Mouse (Mus musculus) limb, embryonic 10.5 days (tissue): ENCODE results near the gene Otulin. TPM values are rescaled to one million over a fixed set of nuclear protein-coding genes. Genes with fewer than 3 reads are reported as not detected.

Source experiments
- DNase-seq: peaks from one replicate; pipeline ENCODE4 v3.0.0-alpha.2; 2017; ENCODE audit warnings: low spot score
- H3K27ac ChIP-seq: fragments of 300-500 bp; sonication (generic); 2 replicates; pipeline ENCODE4 v1.5.1; 2016; ENCODE audit warnings: mild to moderate bottlenecking
- H3K27me3 ChIP-seq: fragments of 300-500 bp; sonication (generic); 2 replicates; pipeline ENCODE4 v1.6.1; 2016; ENCODE audit warnings: low read depth, mild to moderate bottlenecking; ENCODE audit not compliant: poor library complexity, severe bottlenecking
- H3K36me3 ChIP-seq: fragments of 300-500 bp; sonication (generic); 2 replicates; pipeline ENCODE4 v1.6.1; 2016; ENCODE audit warnings: mild to moderate bottlenecking, moderate library complexity
- H3K4me1 ChIP-seq: fragments of 300-500 bp; sonication (generic); 2 replicates; pipeline ENCODE4 v1.6.1; 2016
- H3K4me3 ChIP-seq: fragments of 300-500 bp; sonication (generic); 2 replicates; pipeline ENCODE4 v1.5.1; 2016; ENCODE audit warnings: mild to moderate bottlenecking, moderate library complexity
- H3K9me3 ChIP-seq: fragments of 300-500 bp; sonication (generic); replicated peaks from 2 replicates; pipeline ENCODE4 v1.6.1; 2016; ENCODE audit warnings: mild to moderate bottlenecking
- WGBS: fragments of 180-500 bp; shearing (Covaris S2); methylation state at CpG from one replicate; pipeline ENCODE4 v1.1.7; 2016; 5-methylcytosine and 5-hydroxymethylcytosine counted together
- polyA plus RNA-seq: library from polyadenylated mRNA; unstranded; fragments of >200 nt; fragmentation: Nextera tagmentation; extraction: Ambion mirVana; gene quantifications from 2 replicates; pipeline ENCODE4 v1.2.1, GENCODE M21; 2016

The Otulin gene
- polyA plus RNA-seq, 1 experiment from 2014 or later = 28.9 TPM

GRCm38 (mm10) chr15:27620475-27621185, 9.9 kb downstream of the Otulin start:
- Histone ChIP-seq H3K4me3 (no peak overlapping the region), H3K9me3 (no peaks in the 10 kb centered on the region), H3K27ac (no peak overlapping the region), H3K27me3 (no peaks in the 10 kb centered on the region), H3K4me1 (no peaks in the 10 kb centered on the region), H3K36me3 (peaks cover 71% of the 10 kb centered on the region)
- WGBS = 86% methylated on average over 6 of the region's 6 CpGs
- no peak for DNase-seq

GRCm38 (mm10) chr15:27619683-27620082, 10.8 kb downstream of the Otulin start:
- Histone ChIP-seq H3K9me3 (no peaks in the 10 kb centered on the region), H3K36me3 (peaks cover 71% of the 10 kb centered on the region), H3K4me3 (no peak overlapping the region), H3K27ac (no peak overlapping the region), H3K4me1 (no peaks in the 10 kb centered on the region), H3K27me3 (no peaks in the 10 kb centered on the region)
- no peak for DNase-seq
- 85% methylated on average over 3 of the region's 3 CpGs for WGBS

- Histone ChIP-seq H3K27ac (no peak overlapping the region), H3K9me3 (no peaks in the 10 kb centered on the region), H3K4me3 (no peak overlapping the region), H3K27me3 (no peaks in the 10 kb centered on the region), H3K4me1 (no peaks in the 10 kb centered on the region), H3K36me3 (peaks cover 78% of the 10 kb centered on the region)
- 82% methylated on average over 6 of the region's 6 CpGs for WGBS
- no peak for DNase-seq
These were observed 11.5 kb downstream of the Otulin start for GRCm38 (mm10) chr15:27618778-27619533.

- Histone ChIP-seq H3K9me3 (no peaks in the 10 kb centered on the region), H3K4me3 (no peak overlapping the region), H3K36me3 (peaks cover 65% of the 10 kb centered on the region), H3K27me3 (no peaks in the 10 kb centered on the region), H3K27ac (no peak overlapping the region), H3K4me1 (no peaks in the 10 kb centered on the region)
- no peak for DNase-seq
- 94% methylated on average over 3 of the region's 3 CpGs for WGBS
These were observed 13.3 kb downstream of the Otulin start for GRCm38 (mm10) chr15:27617227-27617626.

GRCm38 (mm10) chr15:27616159-27616558, 14.3 kb downstream of the Otulin start:
- H3K9me3 ChIP-seq = no peaks in the 10 kb centered on the region
- 94% methylated on average over 4 of the region's 4 CpGs for WGBS
- DNase-seq = no peak
- peaks cover 71% of the 10 kb centered on the region for H3K36me3 ChIP-seq
- no peaks in the 10 kb centered on the region for H3K4me1 ChIP-seq
- no peaks in the 10 kb centered on the region for H3K27me3 ChIP-seq
- no peak overlapping the region for H3K27ac ChIP-seq
- H3K4me3 ChIP-seq = no peak overlapping the region

DNA sequence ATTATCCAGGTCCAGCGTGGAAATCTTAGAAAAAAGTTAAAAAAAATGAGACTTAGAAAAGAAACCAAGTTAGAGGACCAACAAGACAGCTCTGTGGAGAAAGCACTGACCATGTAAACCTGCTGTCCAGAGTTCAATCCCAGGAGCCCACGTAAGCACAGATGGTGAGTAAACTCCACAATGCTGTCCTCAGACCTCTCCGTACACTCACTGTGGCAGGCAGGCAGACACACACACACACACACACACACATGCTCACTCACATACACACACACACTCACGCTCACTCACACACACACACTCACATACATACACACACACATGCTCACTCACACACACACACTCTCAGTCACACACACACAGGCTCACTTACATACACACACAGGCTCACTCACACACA, 17.2 kb downstream of the Otulin start:
- WGBS = 93% methylated on average over 4 of the region's 4 CpGs
- no peak overlapping the region for H3K4me3 ChIP-seq
- H3K4me1 ChIP-seq = no peaks in the 10 kb centered on the region
- H3K36me3 ChIP-seq = peaks cover 69% of the 10 kb centered on the region
- H3K27me3 ChIP-seq = no peaks in the 10 kb centered on the region
- H3K9me3 ChIP-seq = no peaks in the 10 kb centered on the region
- no peak for DNase-seq
- H3K27ac ChIP-seq = no peak overlapping the region

- Histone ChIP-seq H3K27ac (no peak overlapping the region), H3K4me3 (no peak overlapping the region), H3K36me3 (peaks cover 69% of the 10 kb centered on the region), H3K9me3 (no peaks in the 10 kb centered on the region), H3K4me1 (no peaks in the 10 kb centered on the region), H3K27me3 (no peaks in the 10 kb centered on the region)
- DNase-seq = peak; percentile 63
- WGBS = 66% methylated on average over 6 of the region's 6 CpGs
These were observed 17.8 kb downstream of the Otulin start for GRCm38 (mm10) chr15:27612533-27613221.

GRCm38 (mm10) chr15:27609554-27609953, 20.9 kb downstream of the Otulin start:
- DNase-seq = no peak
- Histone ChIP-seq H3K36me3 (peaks cover 68% of the 10 kb centered on the region), H3K27me3 (no peaks in the 10 kb centered on the region), H3K27ac (no peak overlapping the region), H3K4me1 (no peaks in the 10 kb centered on the region), H3K4me3 (no peak overlapping the region), H3K9me3 (no peaks in the 10 kb centered on the region)
- WGBS = 88% methylated on average over 4 of the region's 4 CpGs

DNA sequence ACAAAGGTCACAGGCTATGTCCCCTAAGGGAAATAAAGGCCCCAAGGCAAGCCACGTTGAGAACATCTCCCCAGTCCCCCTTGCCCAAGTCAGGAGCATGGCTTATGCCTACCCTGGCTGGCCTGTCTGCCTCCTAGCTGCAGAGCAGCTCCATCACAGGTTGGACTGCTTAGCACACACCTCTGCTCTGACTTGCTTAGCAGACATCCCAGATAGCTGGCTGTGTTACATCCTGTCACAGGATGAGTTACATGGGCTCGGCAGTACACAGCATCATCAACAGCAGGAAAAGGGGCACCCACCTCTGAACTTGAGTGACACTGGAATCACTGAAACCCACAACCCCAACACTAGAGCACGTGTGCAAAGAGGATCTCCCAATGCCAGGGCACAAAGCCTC, 25.2 kb downstream of the Otulin start:
- Histone ChIP-seq H3K36me3 (peaks cover 74% of the 10 kb centered on the region), H3K4me1 (no peaks in the 10 kb centered on the region), H3K27ac (no peak overlapping the region), H3K9me3 (no peaks in the 10 kb centered on the region), H3K27me3 (no peaks in the 10 kb centered on the region), H3K4me3 (no peak overlapping the region)
- DNase-seq = no peak
- WGBS = 82% methylated on average over 3 of the region's 3 CpGs

- Histone ChIP-seq H3K27ac (no peak overlapping the region), H3K4me1 (no peaks in the 10 kb centered on the region), H3K9me3 (no peaks in the 10 kb centered on the region), H3K27me3 (no peaks in the 10 kb centered on the region), H3K4me3 (no peak overlapping the region), H3K36me3 (peaks cover 76% of the 10 kb centered on the region)
- no peak for DNase-seq
- WGBS = 93% methylated on average over 3 of the region's 3 CpGs
These were observed 25.9 kb downstream of the Otulin start for GRCm38 (mm10) chr15:27604558-27604957.

GRCm38 (mm10) chr15:27600524-27600923, 30.0 kb downstream of the Otulin start:
- Histone ChIP-seq H3K27ac (no peak overlapping the region), H3K4me3 (no peak overlapping the region), H3K9me3 (no peaks in the 10 kb centered on the region), H3K4me1 (peaks cover 3% of the 10 kb centered on the region), H3K36me3 (peaks cover 64% of the 10 kb centered on the region), H3K27me3 (no peaks in the 10 kb centered on the region)
- 93% methylated on average over 5 of the region's 5 CpGs for WGBS
- no peak for DNase-seq

DNA sequence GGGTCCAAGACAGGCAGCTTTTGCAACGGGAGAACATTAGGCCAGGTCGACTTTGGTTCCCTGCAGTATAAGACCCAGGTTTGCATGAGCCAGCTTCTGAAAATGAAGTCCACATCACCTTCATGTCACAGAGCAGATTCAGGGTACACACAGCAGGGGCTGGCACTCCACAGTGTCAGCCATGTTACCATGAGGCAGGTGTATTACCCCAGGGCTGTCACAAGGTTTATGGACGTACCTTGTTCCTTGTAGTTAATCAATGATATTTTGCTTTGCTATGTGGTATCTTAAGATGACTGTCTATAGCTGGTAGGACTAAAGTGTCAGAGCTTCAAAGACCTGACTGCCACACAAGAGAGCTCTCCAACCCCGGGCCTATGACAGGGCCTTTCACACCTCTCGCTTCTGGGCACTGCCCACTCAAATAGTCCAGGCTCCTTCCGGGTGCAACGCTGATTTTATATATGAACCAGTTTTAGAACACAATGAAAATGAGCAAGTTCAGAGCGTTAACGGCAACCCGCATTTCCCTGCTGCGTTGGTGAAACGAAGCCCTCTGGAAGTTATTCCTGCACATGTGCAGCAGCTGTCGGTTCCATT, 31.6 kb downstream of the Otulin start:
- 93% methylated on average over 13 of the region's 13 CpGs for WGBS
- H3K9me3 ChIP-seq = no peaks in the 10 kb centered on the region
- H3K4me1 ChIP-seq = peaks cover 10% of the 10 kb centered on the region
- H3K27me3 ChIP-seq = no peaks in the 10 kb centered on the region
- H3K27ac ChIP-seq = no peak overlapping the region
- no peak overlapping the region for H3K4me3 ChIP-seq
- DNase-seq = no peak
- H3K36me3 ChIP-seq = peaks cover 55% of the 10 kb centered on the region

- Histone ChIP-seq H3K27ac (no peak overlapping the region), H3K4me1 (peaks cover 10% of the 10 kb centered on the region), H3K27me3 (no peaks in the 10 kb centered on the region), H3K36me3 (peaks cover 62% of the 10 kb centered on the region), H3K9me3 (no peaks in the 10 kb centered on the region), H3K4me3 (no peak overlapping the region)
- DNase-seq = no peak
- 83% methylated on average over 4 of the region's 4 CpGs for WGBS
These were observed 33.0 kb downstream of the Otulin start for GRCm38 (mm10) chr15:27597516-27597915.
